Mouse (Mus musculus) heart, postnatal 0 days (tissue): ENCODE data around the gene Id3.

Experiments
- CTCF ChIP-seq: IDR thresholded peaks from 2 replicates; pipeline ENCODE4 v1.5.1; 2016; ENCODE audit warnings: antibody characterized with exemption, control low read depth, low read depth
- EP300 ChIP-seq: IDR thresholded peaks from 2 replicates; pipeline ENCODE4 v1.6.1; 2016; ENCODE audit warnings: antibody characterized with exemption, low read depth

DNA sequence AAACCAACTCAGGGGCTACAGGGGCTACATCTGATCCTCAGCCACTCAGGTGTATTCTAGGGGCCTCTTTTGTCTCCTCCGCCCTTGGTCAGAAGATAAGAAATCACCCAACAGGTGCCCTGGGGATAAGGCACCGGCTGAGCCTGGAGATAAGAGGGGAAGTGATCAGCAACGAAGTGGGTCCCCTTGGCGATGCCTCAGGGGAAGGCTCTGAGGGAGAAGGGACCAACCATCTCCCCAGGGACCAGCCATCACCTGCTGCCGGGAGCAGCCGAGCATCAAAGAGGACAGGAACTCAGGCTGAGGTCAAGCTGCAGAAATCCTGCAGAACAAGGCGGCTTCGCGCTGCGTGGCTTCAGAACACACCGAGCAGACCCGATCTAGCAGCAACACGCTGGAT, 15.6 kb upstream of the Id3 start:
- TF ChIP-seq CTCF (no peak), EP300 (no peak)
